Mouse (Mus musculus) brain, adult 2 months (tissue): Measurements from ENCODE around the gene Prph2.

Experiments
- DNase-seq: peaks from one replicate; pipeline ENCODE4 v3.0.0; 2011; ENCODE audit warnings: low read depth, low spot score

Prph2 gene

DNA sequence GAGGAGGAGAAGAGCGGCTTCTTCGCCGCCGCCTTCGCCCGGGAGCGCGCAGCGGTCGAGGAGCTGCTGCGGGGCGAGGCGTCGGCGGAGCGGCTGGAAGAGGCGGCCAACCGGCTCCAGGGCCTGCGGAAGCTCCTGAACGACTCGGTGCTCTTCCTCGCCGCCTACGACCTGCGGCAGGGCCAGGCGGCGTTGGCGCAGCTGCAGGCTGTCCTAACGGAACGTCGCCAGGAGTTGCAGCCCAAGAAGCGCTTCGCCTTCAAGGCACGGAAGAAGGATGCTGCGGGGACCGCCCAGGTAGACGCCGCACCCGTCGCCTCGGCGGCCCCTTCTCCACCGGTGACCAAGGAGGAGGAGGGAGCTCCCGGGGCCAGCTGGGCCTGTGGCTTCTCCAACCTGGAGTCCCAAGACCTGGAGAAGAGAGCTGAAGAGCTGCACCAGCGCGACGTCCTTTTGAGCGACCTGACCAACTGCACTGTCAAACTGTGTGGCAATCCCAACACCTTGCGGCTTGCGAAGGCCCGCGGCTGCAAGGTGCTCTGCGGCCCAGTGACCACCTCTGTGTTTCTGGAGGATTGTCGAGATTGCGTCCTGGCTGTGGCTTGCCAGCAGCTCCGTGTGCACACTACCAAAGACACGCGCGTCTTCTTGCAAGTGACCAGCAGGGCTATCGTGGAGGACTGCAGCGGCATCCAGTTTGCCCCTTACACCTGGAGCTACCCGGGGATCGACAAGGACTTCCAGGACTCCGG is 19.2 kb upstream of the Prph2 start:
- peak; percentile 71 for DNase-seq

GRCm38 (mm10) chr17:46895426-46895825 is 14.8 kb upstream of the Prph2 start:
- no peak for DNase-seq

DNA sequence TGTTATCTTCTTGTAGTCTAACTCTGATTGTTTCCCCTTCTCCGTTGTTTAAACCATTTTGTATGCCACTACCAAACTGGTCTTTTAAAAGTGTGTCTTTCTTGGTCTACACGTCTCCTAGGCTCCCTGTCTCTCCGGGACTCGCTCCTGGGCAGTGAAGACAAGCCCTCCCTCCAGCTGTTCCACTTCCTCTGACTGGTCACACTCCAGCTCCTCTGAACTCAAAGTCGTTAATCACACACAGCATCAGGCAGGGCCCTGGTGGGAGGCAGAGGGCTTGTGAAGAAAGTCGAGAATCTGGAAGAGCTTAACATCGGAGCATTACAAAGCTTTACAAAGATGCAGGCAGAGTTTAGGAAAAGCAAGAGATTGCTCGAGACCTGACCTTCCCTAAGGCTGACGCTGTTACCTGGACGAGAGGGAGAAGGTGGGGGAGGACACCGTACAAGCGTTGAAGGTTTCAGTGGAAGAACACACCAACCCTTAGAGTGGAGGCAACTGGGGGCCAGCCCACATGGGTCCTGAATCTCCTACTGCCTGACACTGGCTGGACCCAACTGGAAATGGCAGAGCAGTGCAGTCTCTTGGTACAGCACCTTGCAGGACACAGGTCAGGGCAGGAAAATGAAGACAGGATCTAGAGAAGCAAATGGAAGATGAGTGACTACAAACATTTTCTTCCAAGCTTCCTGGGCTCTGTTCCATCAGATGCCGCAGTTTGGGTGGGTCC is 12.9 kb upstream of the Prph2 start:
- DNase-seq: no peak

GRCm38 (mm10) chr17:46900941-46901340 is 9.3 kb upstream of the Prph2 start:
- DNase-seq: no peak

DNA sequence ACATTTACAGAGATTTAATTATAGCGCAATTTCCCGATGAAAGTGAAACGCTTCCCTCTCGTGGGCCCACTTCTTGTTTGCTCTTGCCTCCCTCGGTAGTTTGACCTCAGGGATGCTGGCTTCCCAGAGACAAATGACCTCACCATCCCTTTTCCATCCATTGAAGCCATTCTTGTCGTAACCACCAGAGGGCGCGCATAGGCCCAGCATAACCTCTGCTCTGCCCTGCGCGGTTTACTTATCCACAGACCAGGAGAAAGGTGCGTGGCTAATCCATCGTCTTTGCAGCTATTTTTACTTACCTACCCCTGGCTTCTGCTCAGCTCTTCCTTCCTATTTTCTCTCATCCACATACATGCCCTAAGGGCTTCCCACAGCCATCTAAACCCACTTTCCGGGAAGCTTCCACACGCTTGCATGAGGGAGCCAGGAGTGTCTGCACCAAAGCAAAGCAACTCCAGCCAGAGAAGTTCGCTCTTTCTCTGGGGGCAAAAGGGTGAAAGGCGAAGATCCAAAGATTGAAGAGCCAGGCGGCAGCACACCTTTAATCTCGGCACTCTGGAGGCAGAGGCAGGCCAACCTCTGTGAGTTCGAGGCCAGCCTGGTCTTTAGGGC is 6.3 kb upstream of the Prph2 start:
- DNase-seq: peak; percentile 89

GRCm38 (mm10) chr17:46912331-46912730 is 2.1 kb downstream of the Prph2 start:
- no peak for DNase-seq

DNA sequence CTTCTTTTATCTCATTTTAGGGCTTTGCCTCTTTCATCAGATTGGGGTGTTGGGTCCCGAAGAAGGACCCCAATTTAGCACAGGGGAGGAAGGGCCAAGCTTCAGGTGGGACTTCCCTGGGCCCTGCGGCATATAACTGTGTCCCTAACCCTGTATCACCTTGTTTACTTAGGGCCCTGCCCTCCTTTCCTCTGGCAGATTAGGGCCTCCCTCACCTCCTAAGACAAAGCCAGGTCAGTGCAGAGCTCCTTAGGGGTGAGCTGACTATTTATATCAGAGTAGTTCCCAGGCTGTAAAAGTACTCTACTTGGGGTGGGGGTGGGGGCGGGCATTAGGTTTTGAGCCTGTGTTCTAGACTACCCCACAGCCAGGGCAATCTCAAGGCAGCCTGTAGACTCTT is 4.9 kb downstream of the Prph2 start:
- DNase-seq: no peak

GRCm38 (mm10) chr17:46918951-46919350 is 8.7 kb downstream of the Prph2 start:
- no peak for DNase-seq

GRCm38 (mm10) chr17:46920855-46921254 is 10.6 kb downstream of the Prph2 start:
- no peak for DNase-seq

GRCm38 (mm10) chr17:46926192-46926591 is 15.9 kb downstream of the Prph2 start:
- no peak for DNase-seq

DNA sequence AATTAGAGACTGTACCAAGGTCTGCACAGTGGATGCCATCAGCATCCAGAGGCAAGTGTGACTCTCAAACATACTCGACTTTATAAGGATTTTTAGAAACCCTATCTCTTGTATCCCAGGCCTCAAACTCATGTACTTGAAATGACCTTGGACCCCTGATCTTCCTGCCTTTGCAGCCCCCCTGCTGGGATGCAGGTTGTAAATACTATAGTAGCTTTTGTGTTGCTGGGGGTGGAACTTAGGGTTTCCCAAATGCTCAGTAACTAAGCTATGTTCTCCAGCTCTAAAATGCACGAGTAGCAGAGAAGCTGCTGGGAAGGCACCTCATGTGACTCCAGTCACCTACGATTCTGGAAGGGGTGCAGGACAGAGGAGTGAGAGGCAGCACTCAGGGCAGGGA is 16.7 kb downstream of the Prph2 start:
- no peak for DNase-seq

DNA sequence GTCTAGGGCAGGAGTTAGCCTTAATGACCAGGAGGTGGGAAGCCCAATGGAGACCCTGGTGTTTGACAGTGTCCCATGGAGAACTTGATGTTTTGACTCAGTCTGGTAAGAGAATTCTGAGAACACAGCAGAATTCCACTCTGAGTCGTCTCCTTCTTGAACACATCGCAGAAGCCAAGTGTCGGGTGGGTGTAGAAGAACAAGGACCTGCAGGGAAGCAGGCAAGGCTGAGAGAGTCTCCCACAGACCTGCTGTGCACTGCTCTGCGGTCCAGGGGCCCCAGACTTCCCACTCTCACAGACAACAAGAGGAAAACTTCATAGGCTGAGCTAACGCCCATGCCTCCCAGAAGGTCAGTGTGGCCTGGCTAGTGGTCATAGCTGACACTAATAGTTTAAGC is 17.5 kb downstream of the Prph2 start:
- peak; percentile 83 for DNase-seq

DNA sequence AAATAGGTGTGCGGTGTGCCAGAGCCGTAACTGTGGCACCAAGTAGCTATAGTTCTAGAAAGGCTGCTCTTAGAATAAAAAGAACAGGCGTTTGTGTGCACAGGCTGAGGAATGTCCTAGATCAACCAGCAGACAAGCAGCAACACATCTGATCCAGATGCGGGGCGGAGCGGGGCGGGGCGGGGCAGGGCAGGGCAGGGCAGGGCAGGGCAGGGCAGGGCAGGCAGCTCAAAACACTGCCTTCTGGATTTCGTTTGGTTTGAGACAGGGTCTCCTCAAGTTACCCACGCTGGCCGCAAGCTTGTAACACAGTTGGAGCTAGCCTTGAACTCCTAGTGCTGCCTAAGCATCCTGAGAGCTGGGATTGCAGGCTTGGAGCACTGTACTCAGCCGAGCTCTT is 19.0 kb downstream of the Prph2 start:
- DNase-seq: no peak

GRCm38 (mm10) chr17:46929897-46930296 is 19.6 kb downstream of the Prph2 start:
- DNase-seq: no peak

GRCm38 (mm10) chr17:46932961-46933360 is 22.7 kb downstream of the Prph2 start:
- peak; percentile 94 for DNase-seq

DNA sequence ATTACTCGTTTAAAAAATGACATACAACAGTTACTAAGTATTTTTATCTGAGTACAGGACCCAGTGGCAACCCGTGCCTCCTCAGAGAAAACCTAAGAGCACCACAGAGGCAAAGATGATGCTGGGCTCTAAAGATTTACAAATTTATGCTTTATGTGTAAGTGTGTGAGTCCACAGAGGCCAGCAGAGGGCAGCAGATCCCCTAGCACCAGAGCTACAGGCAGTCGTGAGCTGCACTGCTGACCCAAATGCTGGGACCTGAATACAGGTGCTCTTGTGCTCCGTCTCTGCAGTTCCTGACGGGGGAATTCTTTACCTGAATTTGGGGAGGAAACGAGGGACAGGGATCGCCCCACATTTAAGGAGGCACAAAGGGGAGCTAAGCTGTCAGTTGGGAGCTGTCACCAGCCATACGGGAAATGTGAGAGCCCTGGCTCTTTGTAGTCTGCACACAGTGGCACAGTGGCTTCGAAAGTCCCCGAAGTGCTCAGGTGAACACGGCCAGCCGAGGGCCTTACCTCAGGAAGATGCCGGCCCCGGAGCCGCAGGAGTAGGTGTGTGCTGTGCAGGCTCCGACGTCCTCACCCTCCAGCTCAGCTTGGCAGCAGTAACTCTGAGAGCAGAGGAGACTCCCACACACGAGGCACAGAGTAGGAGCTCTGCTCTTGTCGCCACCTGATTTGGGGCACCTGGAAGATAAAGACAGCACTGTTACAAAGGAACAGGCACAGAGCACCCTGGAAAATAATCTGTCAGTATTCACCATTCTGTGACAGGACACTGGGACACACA is 23.5 kb downstream of the Prph2 start:
- DNase-seq: peak; percentile 88

GRCm38 (mm10) chr17:46940461-46940860 is 30.2 kb downstream of the Prph2 start:
- peak; percentile 29 for DNase-seq

DNA sequence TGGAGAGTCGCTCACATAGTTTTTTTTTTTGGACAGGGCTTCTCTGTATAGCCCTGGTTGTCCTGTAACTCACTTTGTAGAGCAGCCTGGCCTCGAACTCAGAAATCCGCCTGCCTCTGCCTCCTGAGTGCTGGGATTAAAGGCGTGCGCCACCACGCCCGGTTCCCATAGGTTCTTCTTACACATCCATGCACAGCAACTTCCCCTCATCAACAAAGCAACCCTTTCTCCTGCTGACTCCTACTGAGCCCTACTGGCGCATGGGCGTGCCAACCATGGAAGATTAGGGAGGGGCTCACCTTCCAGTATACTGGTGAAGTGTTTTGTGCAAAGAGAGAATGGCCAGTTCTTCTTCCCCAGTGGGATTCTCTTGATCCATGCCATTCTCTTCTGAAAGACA is 32.2 kb downstream of the Prph2 start:
- DNase-seq: no peak

GRCm38 (mm10) chr17:46946276-46946675 is 36.0 kb downstream of the Prph2 start:
- DNase-seq: peak; percentile 29

DNA sequence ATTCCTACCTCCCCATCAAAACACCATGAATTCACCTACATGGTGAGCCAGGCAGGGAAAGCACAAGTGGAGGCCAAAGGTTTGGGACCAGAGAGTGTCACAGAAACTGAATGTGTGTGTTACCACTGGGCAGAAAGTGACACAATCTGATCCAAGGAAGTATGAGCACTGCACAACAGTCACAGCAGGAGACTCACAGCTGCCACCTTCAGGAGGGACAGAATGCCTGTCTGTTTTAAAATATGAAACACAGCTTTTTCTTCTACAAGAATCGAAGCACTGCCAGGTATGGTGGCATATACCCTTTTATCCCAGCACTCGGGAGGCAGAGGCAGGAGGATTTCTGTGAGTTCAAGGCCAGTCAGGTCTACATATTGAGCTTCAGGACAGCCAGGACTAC is 47.8 kb downstream of the Prph2 start:
- DNase-seq: peak; percentile 37

DNA sequence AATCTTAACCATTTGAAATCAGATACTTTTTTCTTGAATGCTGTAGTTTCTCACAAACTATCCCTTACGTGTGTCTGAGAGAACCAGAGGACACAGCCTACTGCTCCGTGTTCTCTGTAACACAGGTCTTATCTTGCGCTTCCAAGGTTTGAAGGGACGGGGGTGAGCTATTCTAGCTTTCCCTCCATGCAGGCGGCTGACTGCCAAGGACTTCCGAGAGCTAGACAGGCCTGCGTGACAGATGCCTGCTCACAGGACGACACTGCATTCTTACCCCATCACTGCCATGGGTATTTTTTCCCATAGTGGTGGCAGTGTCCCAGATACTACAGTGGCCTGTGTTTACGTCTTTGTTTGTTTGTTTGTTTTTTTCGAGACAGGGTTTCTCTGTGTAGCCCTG is 50.0 kb downstream of the Prph2 start:
- peak; percentile 25 for DNase-seq

DNA sequence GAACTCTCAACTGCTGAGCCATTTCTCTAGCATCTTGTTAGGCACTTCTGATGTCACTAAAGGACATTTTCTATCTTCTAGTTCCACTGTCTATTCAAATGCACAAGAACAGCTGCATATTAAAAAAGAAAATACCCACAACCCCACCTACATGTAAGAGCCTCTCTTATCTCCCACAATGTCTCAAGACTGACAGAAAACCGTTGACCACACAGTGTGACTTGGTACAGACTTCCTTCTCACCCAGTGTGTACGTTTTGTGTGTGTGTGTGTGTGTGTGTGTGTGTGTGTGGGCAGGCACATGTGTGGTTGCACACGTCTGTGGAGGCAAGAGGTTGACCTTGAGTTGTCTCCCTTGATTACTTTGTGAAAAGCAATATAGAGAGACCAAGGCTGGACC is 51.9 kb downstream of the Prph2 start:
- DNase-seq: no peak
